Mouse (Mus musculus) kidney, embryonic 14.5 days (tissue): Measurements from ENCODE around the gene Zfp668. TPM values are rescaled to one million over a fixed set of nuclear protein-coding genes. Genes with fewer than 3 reads are reported as not detected.
"Not testable (repeated sequence)": the region's sequence is repeated elsewhere in the genome, so short reads cannot be mapped to it uniquely, and the experiment has no call there.

Experiments
- ATAC-seq: fragments of 200-750 bp; cut with Nextera tagmentation; 2 replicates; pipeline ENCODE4 v1.8.0; 2017; ENCODE audit warnings: moderate number of reproducible peaks, mild to moderate bottlenecking, moderate TSS enrichment, moderate library complexity; ENCODE audit not compliant: low FRiP score, low TSS enrichment
- H3K27ac ChIP-seq: fragments of 300-500 bp; sonication (generic); 2 replicates; pipeline ENCODE4 v1.5.1; 2014; ENCODE audit warnings: low read depth, mild to moderate bottlenecking, low read length, moderate library complexity, mixed read lengths
- H3K27me3 ChIP-seq: fragments of 300-500 bp; sonication (generic); 2 replicates; pipeline ENCODE4 v1.6.1; 2014; ENCODE audit warnings: mild to moderate bottlenecking, low read length; ENCODE audit not compliant: control insufficient read depth, insufficient read depth
- H3K36me3 ChIP-seq: fragments of 300-500 bp; sonication (generic); 2 replicates; pipeline ENCODE4 v1.6.1; 2014; ENCODE audit warnings: low read length, mixed read lengths; ENCODE audit not compliant: control insufficient read depth, insufficient read depth
- H3K4me1 ChIP-seq: fragments of 300-500 bp; sonication (generic); 2 replicates; pipeline ENCODE4 v1.6.1; 2014; ENCODE audit warnings: low read length, mixed read lengths; ENCODE audit not compliant: control insufficient read depth, insufficient read depth
- H3K4me2 ChIP-seq: fragments of 300-500 bp; sonication (generic); replicated peaks from 2 replicates; pipeline ENCODE4 v1.6.1; 2014; ENCODE audit warnings: low read depth, mild to moderate bottlenecking, low read length
- H3K4me3 ChIP-seq: fragments of 300-500 bp; sonication (generic); 2 replicates; pipeline ENCODE4 v1.5.1; 2014; ENCODE audit warnings: mild to moderate bottlenecking, low read length
- H3K9ac ChIP-seq: fragments of 300-500 bp; sonication (generic); 2 replicates; pipeline ENCODE4 v1.6.1; 2014; ENCODE audit warnings: low read depth, mild to moderate bottlenecking, low read length, moderate library complexity
- H3K9me3 ChIP-seq: fragments of 300-500 bp; sonication (generic); 2 replicates; pipeline ENCODE4 v1.6.1; 2016; ENCODE audit warnings: low read length; ENCODE audit not compliant: control insufficient read depth
- WGBS: fragments of 180-500 bp; shearing (Covaris S2); extraction: QIAGEN DNeasy Blood & Tissue Kit; methylation state at CpG from one replicate; pipeline ENCODE4 v1.1.7; 2014; 5-methylcytosine and 5-hydroxymethylcytosine counted together
- polyA plus RNA-seq: library from polyadenylated mRNA; unstranded; fragments of >200 nt; fragmentation: Nextera tagmentation; extraction: Ambion mirVana; gene quantifications from 2 replicates; pipeline ENCODE4 v1.2.1, GENCODE M21; 2014

Zfp668 gene
- polyA plus RNA-seq, 1 experiment from 2014 or later: 21.9 TPM

DNA sequence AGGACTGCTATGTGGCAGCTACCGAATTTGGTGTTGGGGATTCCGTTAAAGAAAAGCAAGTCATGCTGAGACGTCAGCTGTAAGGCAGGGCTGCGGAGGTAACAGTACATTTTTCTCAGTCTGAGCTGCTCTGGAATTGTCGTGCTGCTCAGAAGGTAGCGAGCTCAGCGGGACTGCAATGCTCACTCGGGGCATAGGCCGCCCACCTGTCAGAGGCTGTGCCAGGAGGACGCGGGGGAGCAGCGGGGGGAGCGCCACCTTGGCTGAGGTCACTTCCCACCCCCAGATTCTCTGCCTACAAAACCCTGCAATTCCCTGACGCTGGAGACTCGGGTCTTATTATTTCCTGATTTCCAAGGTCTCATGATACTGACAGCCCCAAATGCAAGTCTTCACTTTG, 35.7 kb downstream of the Zfp668 start:
- Histone ChIP-seq H3K9ac (peak overlapping the region; percentile 68), H3K27ac (peak overlapping the region; percentile 82), H3K4me1 (peaks cover 5% of the 10 kb centered on the region; the same call in 1 of the 2 replicates), H3K4me3 (peak overlapping the region; percentile 87), H3K36me3 (peaks cover 16% of the 10 kb centered on the region; the same call in 1 of the 2 replicates), H3K9me3 (no peaks in the 10 kb centered on the region), H3K4me2 (peak overlapping the region; percentile 90), H3K27me3 (no peaks in the 10 kb centered on the region)
- ATAC-seq: peak; percentile 25
- 3% methylated on average over 15 of the region's 15 CpGs for WGBS

GRCm38 (mm10) chr7:127840031-127840430, 36.6 kb downstream of the Zfp668 start:
- peaks cover 14% of the 10 kb centered on the region; the same call in 1 of the 2 replicates for H3K36me3 ChIP-seq
- WGBS: 81% methylated on average over 2 of the region's 2 CpGs
- not testable (repeated sequence) for H3K4me3 ChIP-seq, H3K27me3 ChIP-seq, H3K9me3 ChIP-seq, H3K4me1 ChIP-seq, H3K4me2 ChIP-seq, ATAC-seq, H3K9ac ChIP-seq, H3K27ac ChIP-seq

DNA sequence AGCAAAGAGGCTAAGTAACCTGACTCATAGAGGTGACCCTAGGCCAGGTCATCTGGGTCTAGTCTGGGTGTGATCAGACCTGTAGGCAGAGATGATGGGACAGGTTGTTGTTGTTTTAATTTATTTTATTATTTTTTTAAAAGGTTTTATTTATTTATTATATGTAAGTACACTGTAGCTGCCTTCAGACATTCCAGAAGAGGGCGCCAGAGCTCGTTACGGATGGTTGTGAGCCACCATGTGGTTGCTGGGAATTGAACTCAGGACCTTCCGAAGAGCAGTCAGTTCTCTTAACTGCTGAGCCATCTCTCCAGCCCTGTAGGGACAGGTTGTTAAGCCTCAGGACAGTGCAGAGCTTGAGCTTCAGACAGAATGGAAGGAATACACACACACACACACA, 38.8 kb downstream of the Zfp668 start:
- not testable (repeated sequence) for H3K4me1 ChIP-seq, H3K36me3 ChIP-seq, ATAC-seq, H3K27me3 ChIP-seq, H3K4me2 ChIP-seq, H3K4me3 ChIP-seq, H3K9ac ChIP-seq, H3K9me3 ChIP-seq, H3K27ac ChIP-seq
- 76% methylated on average over 4 of the region's 4 CpGs for WGBS

DNA sequence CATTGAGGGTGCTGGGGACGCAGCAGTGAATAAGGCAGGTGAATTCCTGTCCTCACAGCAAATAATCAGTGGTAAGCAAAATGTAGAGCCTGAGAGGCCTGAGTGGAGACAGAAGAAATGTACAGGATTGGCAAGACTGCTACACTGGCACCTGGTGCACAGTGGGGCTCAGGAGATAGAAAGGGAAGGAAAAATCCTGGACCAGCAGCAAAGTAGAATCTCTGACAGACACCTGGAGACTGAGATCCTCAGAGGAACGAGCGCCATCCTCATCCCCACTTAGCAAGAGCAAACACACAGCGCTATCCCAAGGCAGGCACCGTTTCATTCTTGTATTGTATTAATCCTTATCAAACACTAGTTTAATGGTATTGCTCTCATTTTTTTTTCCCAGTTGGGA, 39.2 kb downstream of the Zfp668 start:
- Histone ChIP-seq H3K4me1 (peaks cover 5% of the 10 kb centered on the region; the same call in 1 of the 2 replicates), H3K4me2 (no peak overlapping the region), H3K4me3 (no peak overlapping the region), H3K9ac (no peak overlapping the region), H3K9me3 (no peaks in the 10 kb centered on the region), H3K27me3 (no peaks in the 10 kb centered on the region), H3K27ac (no peak overlapping the region), H3K36me3 (no peaks in the 10 kb centered on the region)
- WGBS: 91% methylated on average over 5 of the region's 5 CpGs
- ATAC-seq: no peak

DNA sequence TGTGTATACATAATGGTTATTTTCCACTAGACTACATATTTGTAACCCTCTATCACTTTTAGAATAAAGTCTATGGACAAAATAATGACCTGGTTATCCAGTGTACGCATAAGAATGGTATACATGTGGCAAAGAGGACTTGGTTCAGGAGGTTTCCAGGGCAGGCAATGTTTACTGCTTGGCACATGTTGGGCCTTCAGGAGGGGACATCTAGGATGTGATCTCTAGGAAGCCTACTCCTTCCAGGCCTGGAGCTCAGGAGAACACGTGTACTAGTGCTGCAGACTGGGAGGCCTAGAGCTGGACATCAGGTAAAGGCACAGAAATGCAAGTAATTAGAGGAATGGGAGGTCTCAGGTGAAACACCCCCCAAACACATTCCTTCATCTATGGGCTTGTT, 41.1 kb downstream of the Zfp668 start:
- no peak overlapping the region for H3K4me3 ChIP-seq
- no peaks in the 10 kb centered on the region for H3K9me3 ChIP-seq
- H3K27ac ChIP-seq: no peak overlapping the region
- no peak overlapping the region for H3K9ac ChIP-seq
- H3K27me3 ChIP-seq: no peaks in the 10 kb centered on the region
- no peaks in the 10 kb centered on the region for H3K36me3 ChIP-seq
- 66% methylated on average over 2 of the region's 2 CpGs for WGBS
- no peaks in the 10 kb centered on the region for H3K4me1 ChIP-seq
- no peak overlapping the region for H3K4me2 ChIP-seq
- no peak for ATAC-seq

DNA sequence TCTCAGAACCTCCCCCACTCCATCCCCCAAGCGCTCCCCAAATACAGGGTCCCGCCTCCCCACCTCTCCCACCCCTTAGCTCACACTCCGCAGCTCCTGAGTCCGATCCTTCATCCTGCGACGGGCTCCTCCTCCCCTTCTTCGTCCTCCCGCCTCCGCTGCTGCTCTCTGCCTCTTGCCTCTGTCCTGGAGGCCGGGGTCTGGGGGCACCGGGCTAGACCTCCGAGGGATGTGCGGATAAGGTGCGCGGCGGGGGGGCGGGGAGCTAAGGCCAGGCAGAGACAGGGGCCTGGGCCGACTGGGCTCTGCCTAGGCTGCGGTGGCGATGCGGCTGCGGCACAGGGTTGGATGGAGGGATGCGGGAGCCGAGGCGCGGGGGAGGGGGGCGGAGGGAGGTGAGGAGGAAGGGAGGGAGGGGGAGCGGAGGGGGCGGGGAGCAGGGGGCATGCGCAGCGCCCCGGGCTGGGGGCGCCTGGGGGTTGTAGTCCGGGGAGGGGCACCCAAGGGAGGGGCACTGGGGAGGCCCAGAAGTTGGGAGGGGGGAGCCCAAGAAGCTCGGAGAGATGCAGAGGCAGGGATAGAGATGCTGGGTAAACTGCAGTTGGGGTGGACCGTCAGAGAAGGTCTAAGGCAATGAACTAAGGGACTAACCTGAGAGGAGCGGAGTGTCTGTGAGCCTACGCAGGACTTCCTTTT, 52.3 kb downstream of the Zfp668 start, which contains the start of the genes Stx4a and Stx1b:
Stx4a (plus strand) TSS at position 119 of the 696 bp plus-strand sequence.
Stx1b (minus strand) TSS at position 374 of the 696 bp plus-strand sequence.
- ATAC-seq: peak; percentile 73
- Histone ChIP-seq H3K9me3 (no peaks in the 10 kb centered on the region), H3K4me3 (peak within 1 kb of the TSS; percentile 66), H3K4me2 (peak within 1 kb of the TSS; percentile 82), H3K27ac (peak within 1 kb of the TSS; percentile 12; the same call in 1 of the 2 replicates), H3K36me3 (no peaks in the 10 kb centered on the region), H3K4me1 (peaks cover 27% of the 10 kb centered on the region; the same call in 1 of the 2 replicates), H3K27me3 (no peaks in the 10 kb centered on the region), H3K9ac (peak within 1 kb of the TSS; percentile 78)
- whole genome bisulfite sequencing: 3% methylated on average over 33 of the region's 38 CpGs

GRCm38 (mm10) chr7:127823236-127824171, 53.1 kb downstream of the Zfp668 start:
- Histone ChIP-seq H3K4me1 (peaks cover 27% of the 10 kb centered on the region; the same call in 1 of the 2 replicates), H3K9ac (peak overlapping the region; percentile 78), H3K4me2 (peak overlapping the region; percentile 82), H3K27me3 (no peaks in the 10 kb centered on the region), H3K9me3 (no peaks in the 10 kb centered on the region), H3K36me3 (no peaks in the 10 kb centered on the region), H3K4me3 (peak overlapping the region; percentile 66), H3K27ac (no peak overlapping the region)
- 66% methylated on average over 11 of the region's 11 CpGs for WGBS
- ATAC-seq: peak; percentile 18

- no peak overlapping the region for H3K4me3 ChIP-seq
- H3K4me1 ChIP-seq: peaks cover 27% of the 10 kb centered on the region; the same call in 1 of the 2 replicates
- no peak overlapping the region for H3K4me2 ChIP-seq
- H3K36me3 ChIP-seq: no peaks in the 10 kb centered on the region
- H3K27ac ChIP-seq: no peak overlapping the region
- no peak for ATAC-seq
- H3K9me3 ChIP-seq: no peaks in the 10 kb centered on the region
- WGBS: 87% methylated on average over 3 of the region's 3 CpGs
- no peaks in the 10 kb centered on the region for H3K27me3 ChIP-seq
- no peak overlapping the region for H3K9ac ChIP-seq
Observed at GRCm38 (mm10) chr7:127822494-127822893, 54.1 kb downstream of the Zfp668 start.
